Mouse (Mus musculus): Measurements from ENCODE around the gene Gse1. TPM values are rescaled to one million over a fixed set of nuclear protein-coding genes. Genes with fewer than 3 reads are reported as not detected.

Gse1 gene
- total and polyA plus RNA-seq, 3 experiments = 23.6 to 128 (median 66.9) TPM

Other genes with a start within 250 kb of the Gse1 start
- gene Crispld2, start 236.0 kb upstream of the Gse1 start, total RNA-seq (2012; rRNA removed) = 1.5 and 2.2 TPM in 2 replicates
- 1 to 10 TPM in 1 of 2 experiments, not detected in 1; 1.7 TPM for gene Crispld2, start 236.0 kb upstream of the Gse1 start, polyA plus RNA-seq (2012; ENCODE audit: insufficient read depth in 1 of 2, insufficient read length in 2 of 2, low read depth in 1 of 2, low replicate concordance in 2 of 2, missing spikeins in 1 of 2)
- gene Zdhhc7, start 127.0 kb upstream of the Gse1 start, total RNA-seq (2012; rRNA removed) = 36.5 and 54.4 TPM in 2 replicates
- 100 to 1,000 TPM in 1 of 2 experiments, 10 to 100 TPM in 1; 51.0 to 126 TPM for gene Zdhhc7, start 127.0 kb upstream of the Gse1 start, polyA plus RNA-seq (2012; ENCODE audit: insufficient read depth in 1 of 2, insufficient read length in 2 of 2, low read depth in 1 of 2, low replicate concordance in 2 of 2, missing spikeins in 1 of 2)
- 0.69 and 0.96 TPM in 2 replicates for gene 6430548M08Rik, start 114.3 kb upstream of the Gse1 start, total RNA-seq (2012; rRNA removed)
- 1 to 10 TPM in 1 of 2 experiments, not detected in 1; 1.9 TPM for gene 6430548M08Rik, start 114.3 kb upstream of the Gse1 start, polyA plus RNA-seq (2012; ENCODE audit: insufficient read depth in 1 of 2, insufficient read length in 2 of 2, low read depth in 1 of 2, low replicate concordance in 2 of 2, missing spikeins in 1 of 2)
- gene Fam92b, start 51.0 kb upstream of the Gse1 start, total RNA-seq (2012; rRNA removed) = not detected in 2 replicates
- gene Fam92b, start 51.0 kb upstream of the Gse1 start, polyA plus RNA-seq (2012; ENCODE audit: insufficient read depth in 1 of 2, insufficient read length in 2 of 2, low read depth in 1 of 2, low replicate concordance in 2 of 2, missing spikeins in 1 of 2) = not detected

All from MEL (cell line).